Mouse (Mus musculus) olfactory bulb, adult 2 months (tissue): Measurements from ENCODE around the gene Myo10. TPM values are rescaled to one million over a fixed set of nuclear protein-coding genes. Genes with fewer than 3 reads are reported as not detected.
"Not testable (repeated sequence)": the region's sequence is repeated elsewhere in the genome, so short reads cannot be mapped to it uniquely, and the experiment has no call there.

Experiments
- H3K27ac ChIP-seq: fragments of 200-500 bp; 2 replicates; pipeline ENCODE4 v1.5.1; 2012; ENCODE audit warnings: low read depth, low read length; ENCODE audit not compliant: insufficient read depth
- H3K4me1 ChIP-seq: fragments of 200-500 bp; 2 replicates; pipeline ENCODE4 v1.6.1; 2012; ENCODE audit warnings: low read length; ENCODE audit not compliant: control insufficient read depth, insufficient read depth
- H3K4me3 ChIP-seq: fragments of 200-500 bp; 2 replicates; pipeline ENCODE4 v1.5.1; 2012; ENCODE audit warnings: mild to moderate bottlenecking, low read depth, low read length, moderate library complexity; ENCODE audit not compliant: insufficient read depth
- CTCF ChIP-seq: fragments of 200-500 bp; IDR thresholded peaks from 2 replicates; pipeline ENCODE4 v1.5.1; 2012; ENCODE audit warnings: low read depth, mild to moderate bottlenecking, low read length, moderate library complexity; ENCODE audit not compliant: insufficient read depth
- POLR2A ChIP-seq: fragments of 200-500 bp; IDR thresholded peaks from 2 replicates; pipeline ENCODE4 v1.6.1; 2012; ENCODE audit warnings: mild to moderate bottlenecking, low read depth, low read length, moderate library complexity; ENCODE audit not compliant: insufficient read depth
- WGBS: fragments of 180-500 bp; shearing (Covaris S2); methylation state at CpG from one replicate; pipeline ENCODE4 v1.1.7; 2018; 5-methylcytosine and 5-hydroxymethylcytosine counted together
- polyA plus RNA-seq: library from polyadenylated mRNA; stranded (reverse); fragments of >200 nt; gene quantifications from 2 replicates; pipeline ENCODE4 v1.2.4, GENCODE M21; 2012; ENCODE audit warnings: low replicate concordance; ENCODE audit not compliant: missing spikeins, insufficient read depth, insufficient read length

The Myo10 gene
- polyA plus RNA-seq, 1 experiment, result not detected

GRCm38 (mm10) chr15:25710876-25711275, 88.6 kb downstream of the Myo10 start:
- H3K4me3 ChIP-seq, result no peak overlapping the region
- peaks cover 7% of the 10 kb centered on the region; the same call in 1 of the 2 replicates for H3K4me1 ChIP-seq
- TF ChIP-seq POLR2A (no peak), CTCF (no peak)
- H3K27ac ChIP-seq, result no peak overlapping the region
- whole genome bisulfite sequencing, result 96% methylated on average over 10 of the region's 10 CpGs

GRCm38 (mm10) chr15:25712877-25713276, 90.6 kb downstream of the Myo10 start:
- H3K27ac ChIP-seq, result no peak overlapping the region
- TF ChIP-seq CTCF (no peak), POLR2A (no peak)
- H3K4me1 ChIP-seq, result peaks cover 7% of the 10 kb centered on the region; the same call in 1 of the 2 replicates
- 84% methylated on average over 4 of the region's 4 CpGs for WGBS
- no peak overlapping the region for H3K4me3 ChIP-seq

- Histone ChIP-seq H3K4me1 (peaks cover 7% of the 10 kb centered on the region; the same call in 1 of the 2 replicates), H3K4me3 (peak overlapping the region; percentile 41), H3K27ac (no peak overlapping the region)
- TF ChIP-seq CTCF, result no peak
- TF ChIP-seq POLR2A, result no peak
- 39% methylated on average over 38 of the region's 38 CpGs for WGBS
Measured at GRCm38 (mm10) chr15:25713587-25714361, 91.4 kb downstream of the Myo10 start.

- no peak for TF ChIP-seq POLR2A
- no peak for TF ChIP-seq CTCF
- H3K4me3 ChIP-seq, result no peak overlapping the region
- H3K27ac ChIP-seq, result no peak overlapping the region
- peaks cover 7% of the 10 kb centered on the region; the same call in 1 of the 2 replicates for H3K4me1 ChIP-seq
- WGBS, result 86% methylated on average over 10 of the region's 10 CpGs
Measured at GRCm38 (mm10) chr15:25715218-25715995, 93.1 kb downstream of the Myo10 start.

- H3K4me3 ChIP-seq, result no peak overlapping the region
- 81% methylated on average over 11 of the region's 11 CpGs for WGBS
- H3K27ac ChIP-seq, result no peak overlapping the region
- TF ChIP-seq POLR2A (no peak), CTCF (no peak)
- H3K4me1 ChIP-seq, result peaks cover 7% of the 10 kb centered on the region; the same call in 1 of the 2 replicates
Measured at GRCm38 (mm10) chr15:25715996-25716395, 93.7 kb downstream of the Myo10 start.

GRCm38 (mm10) chr15:25717006-25717405, 94.7 kb downstream of the Myo10 start:
- Histone ChIP-seq H3K4me3 (no peak overlapping the region), H3K27ac (no peak overlapping the region), H3K4me1 (peaks cover 7% of the 10 kb centered on the region; the same call in 1 of the 2 replicates)
- 10% methylated on average over 3 of the region's 3 CpGs for WGBS
- TF ChIP-seq CTCF, result no peak
- no peak for TF ChIP-seq POLR2A

- H3K27ac ChIP-seq, H3K4me3 ChIP-seq, H3K4me1 ChIP-seq: not testable (repeated sequence)
- 99% methylated on average over 3 of the region's 4 CpGs for WGBS
Measured at GRCm38 (mm10) chr15:25718104-25718503, 95.8 kb downstream of the Myo10 start.

GRCm38 (mm10) chr15:25719270-25719669, 96.9 kb downstream of the Myo10 start:
- Histone ChIP-seq H3K4me1 (no peaks in the 10 kb centered on the region), H3K27ac (no peak overlapping the region), H3K4me3 (no peak overlapping the region)
- no peak for TF ChIP-seq CTCF
- no peak for TF ChIP-seq POLR2A
- 82% methylated on average over 8 of the region's 8 CpGs for WGBS

GRCm38 (mm10) chr15:25720263-25720662, 97.9 kb downstream of the Myo10 start:
- Histone ChIP-seq H3K4me1 (no peaks in the 10 kb centered on the region), H3K4me3 (no peak overlapping the region), H3K27ac (no peak overlapping the region)
- 90% methylated on average over 6 of the region's 6 CpGs for WGBS
- no peak for TF ChIP-seq CTCF
